Comparison of ENCODE assay signal across 25 mouse cellular contexts in genomic region chr14:74047695-74048280, GRCm38 (mm10).
DNase-seq lines count a peak whose midpoint lies in the region; ATAC-seq and TF ChIP-seq lines count a peak whose summit lies in the region.
"Had no signal": no experiment of that assay in that cellular context is flagged by ENCODE, and none has a peak within 500 bp of the region (broad histone marks: within the 10 kb centered on the region; RNA-seq: fewer than 3 reads in every experiment).

No protein-coding gene starts in this region.

- no peaks in the 10 kb centered on the region for H3K27me3 ChIP-seq in hindbrain, embryonic 15.5 days
- no peaks in the 10 kb centered on the region for H3K27me3 ChIP-seq in neural tube, embryonic 13.5 days
- H3K27me3 ChIP-seq: CH12.LX; intestine, embryonic 15.5 days; megakaryocyte, embryonic 14.5 days had no signal

- H3K9me3 ChIP-seq in hindbrain, embryonic 15.5 days = no peaks in the 10 kb centered on the region
- no peaks in the 10 kb centered on the region for H3K9me3 ChIP-seq in neural tube, embryonic 13.5 days
- H3K9me3 ChIP-seq: embryonic facial prominence, embryonic 10.5 days; intestine, embryonic 15.5 days; megakaryocyte, embryonic 14.5 days had no signal

- H3K9ac ChIP-seq in hindbrain, embryonic 15.5 days = no peak overlapping the region
- H3K9ac ChIP-seq in neural tube, embryonic 13.5 days = no peak overlapping the region
- H3K9ac ChIP-seq: intestine, embryonic 15.5 days had no signal

- no peak for DNase-seq in frontal cortex, postnatal 14 days (ENCODE audit: low spot score in 2 of 2)
- no peak for DNase-seq in right cerebral cortex, postnatal 4 days
- DNase-seq in B cell, adult 2 months = no peak
- DNase-seq: adrenal gland, postnatal 14 days; cerebellum, adult 11-12 months; gastrocnemius, postnatal 25 days; heart, adult 2 months; heart, postnatal 36 days; kidney, postnatal 36 days; layer of hippocampus, adult 9-11 months; lung, adult 2 months; right cerebral cortex, adult 18-20 months; spleen, adult 18-20 months; thymus, postnatal 25 days had no signal

- H3K4me3 ChIP-seq in embryonic fibroblast, embryonic 13.5 days (ENCODE audit: insufficient read depth, low read length) = no peak overlapping the region
- no peak overlapping the region for H3K4me3 ChIP-seq in hindbrain, embryonic 15.5 days
- H3K4me3 ChIP-seq in neural tube, embryonic 13.5 days = no peak overlapping the region
- H3K4me3 ChIP-seq: embryonic facial prominence, embryonic 10.5 days; heart, adult 2 months; intestine, embryonic 15.5 days; left cerebral cortex, adult 2 months; megakaryocyte, embryonic 14.5 days; myocyte had no signal

- TF ChIP-seq POLR2A in embryonic fibroblast, embryonic 13.5 days (IDR thresholded peaks at IDR 0.05; ENCODE audit: low read depth, low read length) = no peak

- ATAC-seq in frontal cortex, adult (ENCODE audit: low TSS enrichment) = peak; percentile 41; the same call in 1 of the 2 replicates
- 0 out of 2 replicates have a peak, but pooled peaks have one; percentile 63 for ATAC-seq in hindbrain, embryonic 15.5 days (ENCODE audit: low FRiP score, low read depth)
- ATAC-seq in neural tube, embryonic 13.5 days (ENCODE audit: low read depth) = peak; percentile 80

- H3K4me2 ChIP-seq in hindbrain, embryonic 15.5 days = peak overlapping the region; percentile 25; the same call in 1 of the 2 replicates
- H3K4me2 ChIP-seq in neural tube, embryonic 13.5 days = peak overlapping the region; percentile 15; the same call in 1 of the 2 replicates
- H3K4me2 ChIP-seq: intestine, embryonic 15.5 days; liver, embryonic 11.5 days had no signal

- H3K27ac ChIP-seq in embryonic fibroblast, embryonic 13.5 days (ENCODE audit: insufficient read depth, low read length) = peak overlapping the region; percentile 92
- H3K27ac ChIP-seq in hindbrain, embryonic 15.5 days (replicated peaks) = peak overlapping the region; percentile 75
- H3K27ac ChIP-seq in neural tube, embryonic 13.5 days (replicated peaks) = peak overlapping the region; percentile 73
- H3K27ac ChIP-seq: embryonic facial prominence, embryonic 10.5 days; heart, adult 2 months; intestine, embryonic 15.5 days; left cerebral cortex, adult 2 months had no signal

- 71% methylated on average over 6 of the region's 6 CpGs for WGBS in hindbrain, embryonic 15.5 days
- WGBS in neural tube, embryonic 13.5 days = 61% methylated on average over 6 of the region's 6 CpGs

- no peak for TF ChIP-seq CTCF in embryonic fibroblast, embryonic 13.5 days (IDR thresholded peaks at IDR 0.05; ENCODE audit: borderline replicate concordance, insufficient read depth, low read length)

- H3K4me1 ChIP-seq in embryonic fibroblast, embryonic 13.5 days (ENCODE audit: control insufficient read depth, insufficient read depth, low read length) = peaks cover 7% of the 10 kb centered on the region
- peaks cover 11% of the 10 kb centered on the region; the same call in 1 of the 2 replicates for H3K4me1 ChIP-seq in hindbrain, embryonic 15.5 days (replicated peaks)
- peaks cover 11% of the 10 kb centered on the region for H3K4me1 ChIP-seq in neural tube, embryonic 13.5 days (replicated peaks)
- H3K4me1 ChIP-seq: embryonic facial prominence, embryonic 10.5 days; intestine, embryonic 15.5 days; megakaryocyte, embryonic 14.5 days had no signal

- H3K36me3 ChIP-seq in hindbrain, embryonic 15.5 days = no peaks in the 10 kb centered on the region
- no peaks in the 10 kb centered on the region for H3K36me3 ChIP-seq in neural tube, embryonic 13.5 days
- H3K36me3 ChIP-seq: embryonic facial prominence, embryonic 10.5 days; intestine, embryonic 15.5 days had no signal
